Mouse (Mus musculus) liver, embryonic 12.5 days (tissue): ENCODE measurements around the gene Gm27021. TPM values are rescaled to one million over a fixed set of nuclear protein-coding genes. Genes with fewer than 3 reads are reported as not detected.
"Not testable (repeated sequence)": the region's sequence is repeated elsewhere in the genome, so short reads cannot be mapped to it uniquely, and the experiment has no call there.

Source experiments
- ATAC-seq: fragments of 200-750 bp; cut with Nextera tagmentation; 2 replicates; pipeline ENCODE4 v1.8.0; 2017; ENCODE audit warnings: moderate number of reproducible peaks, mild to moderate bottlenecking, moderate library complexity
- H3K27ac ChIP-seq: fragments of 300-500 bp; sonication (generic); 2 replicates; pipeline ENCODE4 v1.5.1; 2016; ENCODE audit warnings: mild to moderate bottlenecking
- H3K27me3 ChIP-seq: fragments of 300-500 bp; sonication (generic); replicated peaks from 2 replicates; pipeline ENCODE4 v1.6.1; 2016; ENCODE audit warnings: mild to moderate bottlenecking, moderate library complexity
- H3K36me3 ChIP-seq: fragments of 300-500 bp; sonication (generic); 2 replicates; pipeline ENCODE4 v1.6.1; 2016; ENCODE audit warnings: mild to moderate bottlenecking, moderate library complexity
- H3K4me1 ChIP-seq: fragments of 300-500 bp; sonication (generic); 2 replicates; pipeline ENCODE4 v1.6.1; 2016
- H3K4me2 ChIP-seq: fragments of 300-500 bp; sonication (generic); 2 replicates; pipeline ENCODE4 v1.6.1; 2016; ENCODE audit warnings: mild to moderate bottlenecking, moderate library complexity
- H3K4me3 ChIP-seq: fragments of 300-500 bp; sonication (generic); 2 replicates; pipeline ENCODE4 v1.5.1; 2016; ENCODE audit warnings: mild to moderate bottlenecking, moderate library complexity
- H3K9ac ChIP-seq: fragments of 300-500 bp; sonication (generic); 2 replicates; pipeline ENCODE4 v1.6.1; 2016; ENCODE audit warnings: mild to moderate bottlenecking, moderate library complexity
- H3K9me3 ChIP-seq: fragments of 300-500 bp; sonication (generic); replicated peaks from 2 replicates; pipeline ENCODE4 v1.6.1; 2016; ENCODE audit warnings: mild to moderate bottlenecking, moderate library complexity
- WGBS: fragments of 180-500 bp; shearing (Covaris S2); methylation state at CpG from one replicate; pipeline ENCODE4 v1.1.7; 2016; ENCODE audit not compliant: insufficient replicate concordance; 5-methylcytosine and 5-hydroxymethylcytosine counted together
- polyA plus RNA-seq: library from polyadenylated mRNA; unstranded; fragments of >200 nt; fragmentation: Nextera tagmentation; extraction: Ambion mirVana; gene quantifications from 2 replicates; pipeline ENCODE4 v1.2.1, GENCODE M21; 2016

The Gm27021 gene
- polyA plus RNA-seq, 1 experiment from 2014 or later = 0.69 TPM

- WGBS = 47% methylated on average over 5 of the region's 5 CpGs
- Histone ChIP-seq H3K9ac (peak overlapping the region; percentile 35; the same call in 1 of the 2 replicates), H3K27ac (no peak overlapping the region), H3K27me3 (peaks cover 35% of the 10 kb centered on the region), H3K4me3 (no peak overlapping the region), H3K36me3 (no peaks in the 10 kb centered on the region), H3K4me2 (no peak overlapping the region), H3K4me1 (peaks cover 28% of the 10 kb centered on the region), H3K9me3 (no peaks in the 10 kb centered on the region)
- no peak for ATAC-seq
Observed at GRCm38 (mm10) chr8:120684082-120684481, 16.2 kb upstream of the Gm27021 start.

- no peak overlapping the region for H3K9ac ChIP-seq
- H3K9me3 ChIP-seq = no peaks in the 10 kb centered on the region
- no peak overlapping the region for H3K4me2 ChIP-seq
- ATAC-seq = no peak
- no peak overlapping the region for H3K27ac ChIP-seq
- no peaks in the 10 kb centered on the region for H3K36me3 ChIP-seq
- no peak overlapping the region for H3K4me3 ChIP-seq
- peaks cover 28% of the 10 kb centered on the region for H3K4me1 ChIP-seq
- WGBS = 14% methylated on average over 10 of the region's 10 CpGs
- H3K27me3 ChIP-seq = peaks cover 33% of the 10 kb centered on the region
Observed at GRCm38 (mm10) chr8:120683602-120684001, 15.7 kb upstream of the Gm27021 start.

- ATAC-seq = no peak
- Histone ChIP-seq H3K36me3 (0 out of 2 replicates have a peak, but pooled peaks cover 4% of the 10 kb centered on the region), H3K27ac (no peak overlapping the region), H3K4me3 (no peak overlapping the region), H3K4me2 (no peak overlapping the region), H3K9me3 (no peaks in the 10 kb centered on the region), H3K27me3 (peaks cover 15% of the 10 kb centered on the region), H3K9ac (no peak overlapping the region), H3K4me1 (peaks cover 28% of the 10 kb centered on the region)
- 64% methylated on average over 10 of the region's 10 CpGs for whole genome bisulfite sequencing
Observed at GRCm38 (mm10) chr8:120681113-120681512, 13.2 kb upstream of the Gm27021 start.

- not testable (repeated sequence) for H3K36me3 ChIP-seq, ATAC-seq, H3K27ac ChIP-seq, H3K27me3 ChIP-seq, H3K4me3 ChIP-seq, H3K9me3 ChIP-seq, H3K9ac ChIP-seq
- H3K4me2 ChIP-seq = peak overlapping the region; percentile 31; the same call in 1 of the 2 replicates
- H3K4me1 ChIP-seq = peaks cover 28% of the 10 kb centered on the region
- WGBS = 41% methylated on average over 7 of the region's 7 CpGs
Observed at GRCm38 (mm10) chr8:120680405-120680804, 12.5 kb upstream of the Gm27021 start.

- peaks cover 26% of the 10 kb centered on the region for H3K4me1 ChIP-seq
- H3K36me3 ChIP-seq = peaks cover 14% of the 10 kb centered on the region
- no peak overlapping the region for H3K9ac ChIP-seq
- H3K27me3 ChIP-seq = peaks cover 10% of the 10 kb centered on the region; the same call in 1 of the 2 replicates
- no peaks in the 10 kb centered on the region for H3K9me3 ChIP-seq
- no peak overlapping the region for H3K4me3 ChIP-seq
- ATAC-seq = peak; percentile 73
- H3K4me2 ChIP-seq = peak overlapping the region; percentile 31
- 10% methylated on average over 11 of the region's 11 CpGs for whole genome bisulfite sequencing
- H3K27ac ChIP-seq = no peak overlapping the region
Observed at GRCm38 (mm10) chr8:120679629-120680387, 11.9 kb upstream of the Gm27021 start.

GRCm38 (mm10) chr8:120678447-120678846, 10.6 kb upstream of the Gm27021 start:
- Histone ChIP-seq H3K4me2 (no peak overlapping the region), H3K27ac (no peak overlapping the region), H3K9me3 (no peaks in the 10 kb centered on the region), H3K4me1 (peaks cover 13% of the 10 kb centered on the region), H3K27me3 (0 out of 2 replicates have a peak, but pooled peaks cover 10% of the 10 kb centered on the region), H3K4me3 (no peak overlapping the region), H3K36me3 (peaks cover 23% of the 10 kb centered on the region), H3K9ac (no peak overlapping the region)
- WGBS = 12% methylated on average over 10 of the region's 10 CpGs
- 0 out of 2 replicates have a peak, but pooled peaks have one; percentile 8 for ATAC-seq

GRCm38 (mm10) chr8:120675718-120676117, 7.8 kb upstream of the Gm27021 start:
- Histone ChIP-seq H3K9ac (no peak overlapping the region), H3K27me3 (0 out of 2 replicates have a peak, but pooled peaks cover 10% of the 10 kb centered on the region), H3K36me3 (peaks cover 51% of the 10 kb centered on the region), H3K4me2 (no peak overlapping the region), H3K4me3 (no peak overlapping the region), H3K27ac (no peak overlapping the region), H3K9me3 (no peaks in the 10 kb centered on the region), H3K4me1 (peaks cover 21% of the 10 kb centered on the region)
- ATAC-seq = no peak
- 72% methylated on average over 8 of the region's 8 CpGs for WGBS

GRCm38 (mm10) chr8:120673298-120673697, 5.4 kb upstream of the Gm27021 start:
- Histone ChIP-seq H3K4me1 (peaks cover 30% of the 10 kb centered on the region), H3K27me3 (no peaks in the 10 kb centered on the region), H3K27ac (no peak overlapping the region), H3K36me3 (peaks cover 65% of the 10 kb centered on the region), H3K4me3 (no peak overlapping the region), H3K9me3 (no peaks in the 10 kb centered on the region), H3K4me2 (no peak overlapping the region), H3K9ac (no peak overlapping the region)
- ATAC-seq = no peak
- 91% methylated on average over 7 of the region's 7 CpGs for WGBS

- Histone ChIP-seq H3K27me3 (no peaks in the 10 kb centered on the region), H3K9me3 (no peaks in the 10 kb centered on the region), H3K4me1 (peaks cover 30% of the 10 kb centered on the region), H3K4me3 (no peak overlapping the region), H3K9ac (no peak overlapping the region), H3K36me3 (peaks cover 65% of the 10 kb centered on the region), H3K4me2 (no peak overlapping the region), H3K27ac (no peak overlapping the region)
- ATAC-seq = no peak
- 83% methylated on average over 16 of the region's 16 CpGs for WGBS
Observed at GRCm38 (mm10) chr8:120672626-120673229, 4.8 kb upstream of the Gm27021 start.

- H3K9ac ChIP-seq = no peak overlapping the region
- 79% methylated on average over 6 of the region's 6 CpGs for WGBS
- H3K27ac ChIP-seq = no peak overlapping the region
- H3K4me3 ChIP-seq = no peak overlapping the region
- ATAC-seq = no peak
- H3K27me3 ChIP-seq = no peaks in the 10 kb centered on the region
- peaks cover 61% of the 10 kb centered on the region for H3K36me3 ChIP-seq
- no peak overlapping the region for H3K4me2 ChIP-seq
- no peaks in the 10 kb centered on the region for H3K9me3 ChIP-seq
- peaks cover 35% of the 10 kb centered on the region for H3K4me1 ChIP-seq
Observed at GRCm38 (mm10) chr8:120671775-120672174, 3.9 kb upstream of the Gm27021 start.

- H3K36me3 ChIP-seq = peaks cover 64% of the 10 kb centered on the region
- H3K9ac ChIP-seq = peak within 1 kb of the TSS; percentile 97
- peaks cover 64% of the 10 kb centered on the region for H3K4me1 ChIP-seq
- peak within 1 kb of the TSS; percentile 96 for H3K4me3 ChIP-seq
- H3K4me2 ChIP-seq = peak within 1 kb of the TSS; percentile 91
- peak within 1 kb of the TSS; percentile 96 for H3K27ac ChIP-seq
- no peaks in the 10 kb centered on the region for H3K27me3 ChIP-seq
- ATAC-seq = peak; percentile 64
- WGBS = under 1% methylated on average over 51 of the region's 51 CpGs
- H3K9me3 ChIP-seq = no peaks in the 10 kb centered on the region
Observed at GRCm38 (mm10) chr8:120668374-120668905, 561 bp upstream of the Gm27021 start, which contains the start of gene Emc8. Gene Emc8, minus strand, starts transcription at chr8:120668573.
